Mouse (Mus musculus): ENCODE measurements around the gene Gm3164. TPM values are rescaled to one million over a fixed set of nuclear protein-coding genes. Genes with fewer than 3 reads are reported as not detected.
"Not testable (repeated sequence)": the region's sequence is repeated elsewhere in the genome, so short reads cannot be mapped to it uniquely, and the experiment has no call there.

The Gm3164 gene
- total RNA-seq (2017) = not detected in 2 replicates

GRCm38 (mm10) chr14:4414965-4415835 lies at the start of gene Gm3164:
TSS of gene Gm3164 (plus strand) at chr14:4415448.
- ATAC-seq (replicated peaks in 1 of 2; ENCODE audit: insufficient read depth in 1 of 2, low FRiP score in 2 of 2, low TSS enrichment in 1 of 2, low read depth in 1 of 2, poor library complexity in 2 of 2, severe bottlenecking in 2 of 2) = not testable (repeated sequence)

- ATAC-seq (replicated peaks in 1 of 2; ENCODE audit: insufficient read depth in 1 of 2, low FRiP score in 2 of 2, low TSS enrichment in 1 of 2, low read depth in 1 of 2, poor library complexity in 2 of 2, severe bottlenecking in 2 of 2) = not testable (repeated sequence)
Measured at GRCm38 (mm10) chr14:4368991-4369390, 46.3 kb upstream of the Gm3164 start.

- not testable (repeated sequence) for ATAC-seq (replicated peaks in 1 of 2; ENCODE audit: insufficient read depth in 1 of 2, low FRiP score in 2 of 2, low TSS enrichment in 1 of 2, low read depth in 1 of 2, poor library complexity in 2 of 2, severe bottlenecking in 2 of 2)
Measured at GRCm38 (mm10) chr14:4369691-4370090, 45.6 kb upstream of the Gm3164 start.

GRCm38 (mm10) chr14:4377871-4378270 lies 37.4 kb upstream of the Gm3164 start:
- ATAC-seq (replicated peaks in 1 of 2; ENCODE audit: insufficient read depth in 1 of 2, low FRiP score in 2 of 2, low TSS enrichment in 1 of 2, low read depth in 1 of 2, poor library complexity in 2 of 2, severe bottlenecking in 2 of 2) = not testable (repeated sequence)

GRCm38 (mm10) chr14:4385606-4386005 lies 29.6 kb upstream of the Gm3164 start:
- ATAC-seq (replicated peaks in 1 of 2; ENCODE audit: insufficient read depth in 1 of 2, low FRiP score in 2 of 2, low TSS enrichment in 1 of 2, low read depth in 1 of 2, poor library complexity in 2 of 2, severe bottlenecking in 2 of 2) = not testable (repeated sequence)

- not testable (repeated sequence) for ATAC-seq (replicated peaks in 1 of 2; ENCODE audit: insufficient read depth in 1 of 2, low FRiP score in 2 of 2, low TSS enrichment in 1 of 2, low read depth in 1 of 2, poor library complexity in 2 of 2, severe bottlenecking in 2 of 2)
Measured at GRCm38 (mm10) chr14:4392841-4393530, 22.3 kb upstream of the Gm3164 start.

GRCm38 (mm10) chr14:4397226-4397625 lies 18.0 kb upstream of the Gm3164 start, which contains the start of gene Gm3159:
TSS of gene Gm3159 (plus strand) at chr14:4397526.
- not testable (repeated sequence) for ATAC-seq (replicated peaks in 1 of 2; ENCODE audit: insufficient read depth in 1 of 2, low FRiP score in 2 of 2, low TSS enrichment in 1 of 2, low read depth in 1 of 2, poor library complexity in 2 of 2, severe bottlenecking in 2 of 2)

- not testable (repeated sequence) for ATAC-seq (replicated peaks in 1 of 2; ENCODE audit: insufficient read depth in 1 of 2, low FRiP score in 2 of 2, low TSS enrichment in 1 of 2, low read depth in 1 of 2, poor library complexity in 2 of 2, severe bottlenecking in 2 of 2)
Measured at GRCm38 (mm10) chr14:4398624-4399023, 16.6 kb upstream of the Gm3164 start.

GRCm38 (mm10) chr14:4400115-4400789 lies 15.0 kb upstream of the Gm3164 start:
- ATAC-seq (replicated peaks in 1 of 2; ENCODE audit: insufficient read depth in 1 of 2, low FRiP score in 2 of 2, low TSS enrichment in 1 of 2, low read depth in 1 of 2, poor library complexity in 2 of 2, severe bottlenecking in 2 of 2) = not testable (repeated sequence)

- not testable (repeated sequence) for ATAC-seq (replicated peaks in 1 of 2; ENCODE audit: insufficient read depth in 1 of 2, low FRiP score in 2 of 2, low TSS enrichment in 1 of 2, low read depth in 1 of 2, poor library complexity in 2 of 2, severe bottlenecking in 2 of 2)
Measured at GRCm38 (mm10) chr14:4401245-4401644, 14.0 kb upstream of the Gm3164 start.

- not testable (repeated sequence) for ATAC-seq (replicated peaks in 1 of 2; ENCODE audit: insufficient read depth in 1 of 2, low FRiP score in 2 of 2, low TSS enrichment in 1 of 2, low read depth in 1 of 2, poor library complexity in 2 of 2, severe bottlenecking in 2 of 2)
Measured at GRCm38 (mm10) chr14:4403840-4404239, 11.4 kb upstream of the Gm3164 start.

GRCm38 (mm10) chr14:4409939-4410338 lies 5.3 kb upstream of the Gm3164 start:
- not testable (repeated sequence) for ATAC-seq (replicated peaks in 1 of 2; ENCODE audit: insufficient read depth in 1 of 2, low FRiP score in 2 of 2, low TSS enrichment in 1 of 2, low read depth in 1 of 2, poor library complexity in 2 of 2, severe bottlenecking in 2 of 2)

GRCm38 (mm10) chr14:4430692-4431091 lies 15.4 kb downstream of the Gm3164 start, which contains the start of gene Gm3173:
TSS of gene Gm3173 (plus strand) at chr14:4430992.
- not testable (repeated sequence) for ATAC-seq (replicated peaks in 1 of 2; ENCODE audit: insufficient read depth in 1 of 2, low FRiP score in 2 of 2, low TSS enrichment in 1 of 2, low read depth in 1 of 2, poor library complexity in 2 of 2, severe bottlenecking in 2 of 2)

- ATAC-seq (replicated peaks in 1 of 2; ENCODE audit: insufficient read depth in 1 of 2, low FRiP score in 2 of 2, low TSS enrichment in 1 of 2, low read depth in 1 of 2, poor library complexity in 2 of 2, severe bottlenecking in 2 of 2) = not testable (repeated sequence)
Measured at GRCm38 (mm10) chr14:4481445-4481844, 66.2 kb downstream of the Gm3164 start, which contains the start of gene Gm3182. TSS of gene Gm3182 (plus strand) at chr14:4481745.

Data from hematopoietic stem cell, adult 5-6 weeks (primary cell).